Mouse (Mus musculus) lung, postnatal 36 days (tissue): ENCODE measurements around the gene Ccdc157.
"Not testable (repeated sequence)": the region's sequence is repeated elsewhere in the genome, so short reads cannot be mapped to it uniquely, and the experiment has no call there.

Experiments
- DNase-seq: peaks from one replicate; pipeline ENCODE4 v3.0.0; 2022; ENCODE audit warnings: mixed read lengths

Gene Ccdc157

GRCm38 (mm10) chr11:4159808-4160708 lies at the start of gene Ccdc157, which contains the start of gene Sf3a1:
Gene Ccdc157, minus strand, starts transcription at chr11:4160293.
Gene Sf3a1, plus strand, starts transcription at chr11:4160350.
- peak; percentile 96 for DNase-seq

GRCm38 (mm10) chr11:4209556-4209955 lies 49.5 kb upstream of the Ccdc157 start:
- no peak for DNase-seq

GRCm38 (mm10) chr11:4207655-4208054 lies 47.6 kb upstream of the Ccdc157 start:
- DNase-seq: no peak

DNA sequence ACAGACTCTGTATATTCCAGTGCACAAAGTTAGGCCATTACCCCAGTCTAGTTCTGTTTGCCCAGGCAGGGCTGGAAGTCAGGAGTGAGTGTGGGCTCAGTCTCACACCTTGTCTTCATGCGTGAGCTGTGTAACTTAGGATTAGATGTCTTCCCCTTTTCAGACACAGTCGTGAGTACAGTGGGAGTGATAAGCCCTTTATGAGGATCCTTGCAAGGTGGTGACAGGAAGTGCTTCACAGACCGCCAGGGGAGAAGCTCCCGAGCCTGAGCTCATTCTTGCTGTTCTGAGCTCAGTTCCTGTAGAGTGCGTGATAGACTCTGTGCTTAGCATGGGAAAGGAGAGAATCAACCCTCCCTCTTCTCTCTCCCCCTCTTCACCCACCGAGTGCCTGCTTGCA lies 46.5 kb upstream of the Ccdc157 start:
- no peak for DNase-seq

- DNase-seq: no peak
Observed at GRCm38 (mm10) chr11:4205951-4206350, 45.9 kb upstream of the Ccdc157 start.

GRCm38 (mm10) chr11:4205097-4205655 lies 45.1 kb upstream of the Ccdc157 start:
- peak; percentile 75 for DNase-seq

DNA sequence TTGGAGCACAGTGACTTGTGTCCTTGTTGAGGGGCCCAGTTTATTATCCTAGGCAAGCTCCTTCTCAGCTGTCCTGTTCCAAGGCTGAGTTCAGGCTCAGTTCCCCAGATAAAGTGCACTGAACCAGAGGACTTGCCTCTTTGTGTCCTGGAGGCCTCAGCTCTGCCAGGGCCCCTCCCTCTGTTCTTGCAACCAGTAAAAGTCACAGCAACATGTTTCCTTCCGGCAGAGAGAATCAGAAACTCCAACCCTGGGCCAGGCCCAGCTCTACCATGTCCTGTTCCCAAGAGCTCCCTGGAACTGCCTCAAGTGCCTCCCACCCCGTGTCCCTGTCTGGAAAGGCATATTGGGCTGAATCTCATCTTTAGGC lies 43.6 kb upstream of the Ccdc157 start:
- DNase-seq: peak; percentile 92

GRCm38 (mm10) chr11:4202995-4203704 lies 43.1 kb upstream of the Ccdc157 start:
- no peak for DNase-seq

GRCm38 (mm10) chr11:4201981-4202700 lies 42.0 kb upstream of the Ccdc157 start:
- no peak for DNase-seq

- peak; percentile 73 for DNase-seq
Observed at GRCm38 (mm10) chr11:4197691-4198090, 37.6 kb upstream of the Ccdc157 start.

GRCm38 (mm10) chr11:4196636-4197035 lies 36.5 kb upstream of the Ccdc157 start:
- DNase-seq: peak; percentile 66

DNA sequence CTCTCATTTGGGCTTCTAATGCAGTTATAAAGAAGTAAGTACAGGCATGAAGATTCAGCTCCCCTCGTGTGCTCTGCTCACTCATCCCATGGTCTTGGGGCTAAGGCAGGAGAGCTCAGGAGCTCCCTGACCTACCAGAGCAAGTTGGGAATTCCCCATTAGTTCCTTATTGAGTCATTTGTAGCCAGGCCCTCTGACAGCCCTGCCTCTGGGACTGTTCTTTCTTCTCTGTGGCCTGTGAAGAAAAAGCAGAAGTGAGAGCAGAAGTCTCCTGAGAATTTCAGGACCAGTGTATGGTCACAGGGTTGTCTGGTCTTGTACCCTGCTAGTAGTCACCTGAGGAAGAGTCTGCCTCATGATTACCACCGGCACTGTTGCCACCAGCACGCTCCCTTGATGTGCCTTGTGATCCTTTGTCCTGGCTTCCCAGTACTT lies 35.5 kb upstream of the Ccdc157 start:
- DNase-seq: peak; percentile 61

DNA sequence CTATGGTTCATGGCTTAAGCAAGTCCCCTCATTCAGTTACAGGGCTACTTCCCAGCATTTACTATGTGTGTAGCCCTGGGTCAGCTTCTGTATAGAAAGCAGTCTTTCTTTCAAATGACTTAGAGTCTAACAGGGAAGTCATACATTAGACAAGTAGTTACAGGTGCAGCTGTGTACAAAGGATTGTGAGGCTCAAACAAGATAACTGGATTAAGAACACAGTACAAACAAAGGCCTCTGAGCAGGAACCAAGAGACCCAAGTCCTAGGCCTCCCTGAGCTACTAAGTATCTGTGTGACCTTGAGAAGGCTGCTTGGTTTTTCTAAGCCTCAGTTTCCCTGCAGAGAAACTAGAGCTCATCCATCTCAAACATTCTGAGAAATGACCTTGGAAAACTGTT lies 33.3 kb upstream of the Ccdc157 start:
- DNase-seq: no peak

DNA sequence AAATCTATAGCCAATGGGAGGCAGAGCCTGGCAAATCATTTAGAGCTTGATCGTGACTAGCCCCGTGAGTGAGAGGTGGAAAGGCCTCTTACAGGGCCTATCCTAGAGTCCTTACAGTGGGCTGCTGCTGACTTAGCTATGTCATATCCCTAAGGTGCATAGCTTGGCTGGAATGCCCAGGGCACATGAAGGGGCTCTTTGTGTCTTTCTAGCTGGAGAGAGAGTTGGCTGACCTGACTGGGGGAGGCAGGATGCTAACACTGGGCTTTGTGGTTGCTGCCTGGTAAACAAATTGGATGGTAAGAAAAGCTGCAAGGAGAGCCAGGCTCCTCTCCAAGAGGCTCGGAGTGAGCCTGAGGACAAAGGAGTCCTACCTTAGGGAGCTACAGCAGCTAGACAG lies 32.7 kb upstream of the Ccdc157 start:
- no peak for DNase-seq

- DNase-seq: no peak
Observed at GRCm38 (mm10) chr11:4190677-4191076, 30.6 kb upstream of the Ccdc157 start.

- DNase-seq: peak; percentile 34
Observed at GRCm38 (mm10) chr11:4189182-4189581, 29.1 kb upstream of the Ccdc157 start.

GRCm38 (mm10) chr11:4187318-4187700 lies 27.2 kb upstream of the Ccdc157 start:
- DNase-seq: no peak

- peak; percentile 98 for DNase-seq
Observed at GRCm38 (mm10) chr11:4186486-4187317, 26.6 kb upstream of the Ccdc157 start, which contains the start of gene Tbc1d10a. Gene Tbc1d10a, plus strand, starts transcription at chr11:4186789.

GRCm38 (mm10) chr11:4185480-4185879 lies 25.4 kb upstream of the Ccdc157 start:
- not testable (repeated sequence) for DNase-seq

GRCm38 (mm10) chr11:4184251-4184952 lies 24.3 kb upstream of the Ccdc157 start:
- DNase-seq: peak; percentile 50

- DNase-seq: peak; percentile 49
Observed at GRCm38 (mm10) chr11:4183511-4183910, 23.4 kb upstream of the Ccdc157 start.
